Mouse (Mus musculus): ENCODE results near the gene Ltv1.

- TF ChIP-seq USF1 (IDR thresholded peaks at IDR 0.05; ENCODE audit: low read depth) (no peak), CEBPB (IDR thresholded peaks at IDR 0.05; ENCODE audit: low read depth) (no peak), CTCF (IDR thresholded peaks at IDR 0.05; ENCODE audit: control insufficient read depth, insufficient read depth, insufficient read length) (no peak), MAX (IDR thresholded peaks at IDR 0.05) (no peak), MYOG (IDR thresholded peaks at IDR 0.05; ENCODE audit: control insufficient read depth, extremely low read depth, insufficient read length) (no peak)
These were observed 21.5 kb downstream of the Ltv1 start for GRCm38 (mm10) chr10:13171461-13171860.

Measured in C2C12 (cell line).